Mouse (Mus musculus) heart, embryonic 14.5 days (tissue): Measurements from ENCODE around the gene Gm21188. TPM values are rescaled to one million over a fixed set of nuclear protein-coding genes. Genes with fewer than 3 reads are reported as not detected.
"Not testable (repeated sequence)": the region's sequence is repeated elsewhere in the genome, so short reads cannot be mapped to it uniquely, and the experiment has no call there.

Source experiments
- ATAC-seq: fragments of 200-750 bp; cut with Nextera tagmentation; 2 replicates; pipeline ENCODE4 v1.8.0; 2017; ENCODE audit warnings: low read depth, moderate TSS enrichment; ENCODE audit not compliant: insufficient number of reproducible peaks, insufficient read depth, low FRiP score
- H3K27ac ChIP-seq, 2 experiments: fragments of 200-500 bp in 1 of 2; fragments of 300-500 bp in 1 of 2; sonication (generic) in 1 of 2; replicated peaks in 1 of 2; 2 replicates each; pipeline ENCODE4 v1.5.1; 2012 to 2014; ENCODE audit warnings: low read depth in 2 of 2, low read length in 2 of 2, control low read depth in 1 of 2, mild to moderate bottlenecking in 1 of 2, mixed read lengths in 1 of 2; ENCODE audit not compliant: control insufficient read depth in 1 of 2, insufficient read depth in 1 of 2
- H3K27me3 ChIP-seq: fragments of 300-500 bp; sonication (generic); 2 replicates; pipeline ENCODE4 v1.6.1; 2014; ENCODE audit warnings: mild to moderate bottlenecking, low read length, control low read depth; ENCODE audit not compliant: control insufficient read depth, insufficient read depth
- H3K36me3 ChIP-seq: fragments of 300-500 bp; sonication (generic); 2 replicates; pipeline ENCODE4 v1.6.1; 2014; ENCODE audit warnings: mild to moderate bottlenecking, control low read depth, low read length, mixed read lengths; ENCODE audit not compliant: control insufficient read depth, insufficient read depth
- H3K4me1 ChIP-seq, 2 experiments: fragments of 200-500 bp in 1 of 2; fragments of 300-500 bp in 1 of 2; sonication (generic) in 1 of 2; 2 replicates each; pipeline ENCODE4 v1.6.1; 2012 to 2014; ENCODE audit warnings: low read length in 2 of 2, control low read depth in 1 of 2, mixed read lengths in 1 of 2; ENCODE audit not compliant: control insufficient read depth in 2 of 2, insufficient read depth in 2 of 2
- H3K4me2 ChIP-seq: fragments of 300-500 bp; sonication (generic); 2 replicates; pipeline ENCODE4 v1.6.1; 2014; ENCODE audit warnings: mild to moderate bottlenecking, low read length
- H3K4me3 ChIP-seq, 2 experiments: fragments of 200-500 bp in 1 of 2; fragments of 300-500 bp in 1 of 2; sonication (generic) in 1 of 2; 2 replicates each; pipeline ENCODE4 v1.5.1; 2012 to 2014; ENCODE audit warnings: low read length in 2 of 2, mild to moderate bottlenecking in 2 of 2, control low read depth in 1 of 2, low read depth in 1 of 2, moderate library complexity in 1 of 2; ENCODE audit not compliant: control insufficient read depth in 1 of 2, insufficient read depth in 1 of 2
- H3K9ac ChIP-seq: fragments of 300-500 bp; sonication (generic); 2 replicates; pipeline ENCODE4 v1.6.1; 2014; ENCODE audit warnings: mild to moderate bottlenecking, low read length
- H3K9me3 ChIP-seq: fragments of 300-500 bp; sonication (generic); 2 replicates; pipeline ENCODE4 v1.6.1; 2016; ENCODE audit warnings: low read length, control low read depth; ENCODE audit not compliant: control insufficient read depth
- WGBS: fragments of 180-500 bp; shearing (Covaris S2); extraction: QIAGEN DNeasy Blood & Tissue Kit; methylation state at CpG from one replicate; pipeline ENCODE4 v1.1.7; 2014; 5-methylcytosine and 5-hydroxymethylcytosine counted together
- polyA plus RNA-seq: library from polyadenylated mRNA; unstranded; fragments of >200 nt; fragmentation: Nextera tagmentation; extraction: Ambion mirVana; gene quantifications from 2 replicates; pipeline ENCODE4 v1.2.1, GENCODE M21; 2014

Gene Gm21188
- polyA plus RNA-seq, 1 experiment from 2014 or later: not detected

GRCm38 (mm10) chr13:120036577-120037115, 15.3 kb downstream of the Gm21188 start:
- not testable (repeated sequence) for H3K4me1 ChIP-seq, H3K4me2 ChIP-seq, H3K9ac ChIP-seq, H3K9me3 ChIP-seq, ATAC-seq, H3K27ac ChIP-seq, H3K4me3 ChIP-seq, H3K36me3 ChIP-seq
- peaks cover 10% of the 10 kb centered on the region for H3K27me3 ChIP-seq
- WGBS: 2% methylated on average over 23 of the region's 25 CpGs

DNA sequence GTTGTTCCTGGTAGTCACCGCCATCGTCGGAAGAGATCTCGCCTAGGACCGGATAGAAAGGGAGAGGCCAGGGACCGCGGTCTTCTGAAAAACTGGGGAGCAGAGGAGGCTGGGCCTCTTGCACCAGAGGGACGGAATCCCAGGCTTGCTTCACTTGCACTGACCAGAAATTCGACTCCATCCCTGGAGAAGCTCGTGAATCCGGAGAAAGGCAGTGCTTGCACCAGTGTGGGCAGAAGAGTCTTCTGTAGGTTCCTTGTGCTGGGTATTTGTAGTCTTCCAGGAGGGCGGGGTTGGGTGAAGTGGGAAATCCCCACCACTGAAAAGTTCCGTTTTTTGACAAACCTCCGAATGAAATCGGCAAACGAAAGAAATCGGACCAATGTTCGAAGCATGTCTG, 16.8 kb downstream of the Gm21188 start:
- not testable (repeated sequence) for H3K4me3 ChIP-seq, H3K27ac ChIP-seq, H3K36me3 ChIP-seq, ATAC-seq, H3K9ac ChIP-seq, H3K4me1 ChIP-seq, H3K9me3 ChIP-seq, H3K4me2 ChIP-seq
- 2% methylated on average over 10 of the region's 18 CpGs for WGBS
- H3K27me3 ChIP-seq: peaks cover 10% of the 10 kb centered on the region

GRCm38 (mm10) chr13:120034637-120035036, 17.4 kb downstream of the Gm21188 start:
- not testable (repeated sequence) for H3K36me3 ChIP-seq, H3K9ac ChIP-seq, H3K4me1 ChIP-seq, H3K27ac ChIP-seq, H3K4me2 ChIP-seq, H3K4me3 ChIP-seq, H3K9me3 ChIP-seq, ATAC-seq
- H3K27me3 ChIP-seq: peaks cover 10% of the 10 kb centered on the region
- WGBS: 0% methylated on average over 3 of the region's 10 CpGs

GRCm38 (mm10) chr13:120033516-120034190, 18.3 kb downstream of the Gm21188 start:
- H3K36me3 ChIP-seq, H3K9me3 ChIP-seq: not testable (repeated sequence)
- 4% methylated on average over 16 of the region's 19 CpGs for WGBS

DNA sequence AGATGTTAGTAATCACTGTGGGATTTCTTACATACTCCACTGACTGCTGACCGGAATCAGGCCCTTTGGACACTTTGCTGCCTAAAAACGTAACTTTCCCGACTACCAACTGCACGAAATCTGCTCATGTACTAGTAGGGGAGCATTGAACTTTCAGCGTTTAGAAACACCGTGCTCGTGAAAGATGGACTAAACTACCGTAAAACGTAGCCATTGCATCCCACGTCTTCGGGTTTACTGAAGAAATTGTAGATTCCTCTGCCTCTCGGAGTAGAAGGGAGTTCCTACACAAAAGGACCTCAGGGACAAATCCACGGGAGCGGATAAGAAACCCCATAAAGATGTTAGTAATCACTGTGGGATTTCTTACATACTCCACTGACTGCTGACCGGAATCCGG, 20.3 kb downstream of the Gm21188 start:
- H3K27me3 ChIP-seq, H3K27ac ChIP-seq, H3K4me2 ChIP-seq, H3K4me1 ChIP-seq, H3K9ac ChIP-seq, H3K36me3 ChIP-seq, ATAC-seq, H3K4me3 ChIP-seq, H3K9me3 ChIP-seq: not testable (repeated sequence)
- WGBS: 2% methylated on average over 11 of the region's 16 CpGs

More at GRCm38 (mm10) chr13:120033516-120034190, 18.3 kb downstream of the Gm21188 start:
- not testable (repeated sequence) for H3K4me3 ChIP-seq, H3K27ac ChIP-seq, H3K9ac ChIP-seq, H3K4me2 ChIP-seq, ATAC-seq, H3K4me1 ChIP-seq
- peaks cover 10% of the 10 kb centered on the region for H3K27me3 ChIP-seq

- not testable (repeated sequence) for H3K4me2 ChIP-seq, H3K4me1 ChIP-seq, H3K9me3 ChIP-seq, H3K4me3 ChIP-seq, H3K36me3 ChIP-seq, H3K27ac ChIP-seq, H3K9ac ChIP-seq, ATAC-seq
- WGBS: 2% methylated on average over 8 of the region's 11 CpGs
- peaks cover 14% of the 10 kb centered on the region for H3K27me3 ChIP-seq
Measured at GRCm38 (mm10) chr13:120027368-120027767, 24.6 kb downstream of the Gm21188 start.

GRCm38 (mm10) chr13:120026911-120027310, 25.1 kb downstream of the Gm21188 start, which contains the start of gene Gm36079:
Gene Gm36079, minus strand, starts transcription at chr13:120027011.
- peaks cover 14% of the 10 kb centered on the region for H3K27me3 ChIP-seq
- H3K9ac ChIP-seq, H3K4me1 ChIP-seq, H3K9me3 ChIP-seq, H3K4me3 ChIP-seq, H3K27ac ChIP-seq, H3K4me2 ChIP-seq, ATAC-seq, H3K36me3 ChIP-seq: not testable (repeated sequence)
- WGBS: 0% methylated on average over 2 of the region's 17 CpGs

- ATAC-seq, H3K4me2 ChIP-seq, H3K4me1 ChIP-seq, H3K27ac ChIP-seq, H3K9ac ChIP-seq, H3K36me3 ChIP-seq, H3K4me3 ChIP-seq, H3K9me3 ChIP-seq: not testable (repeated sequence)
- peaks cover 14% of the 10 kb centered on the region for H3K27me3 ChIP-seq
- WGBS: 0% methylated on average over 3 of the region's 13 CpGs
Measured at GRCm38 (mm10) chr13:120026373-120026772, 25.6 kb downstream of the Gm21188 start.
